Mouse (Mus musculus) spleen, adult 12 weeks (tissue): Measurements from ENCODE around the gene Pola1.

Experiments used
- DNase-seq: peaks from one replicate; pipeline ENCODE4 v3.0.0; 2022; ENCODE audit warnings: low spot score

Pola1 gene

GRCm38 (mm10) chrX:93631657-93632449 is at the start of gene Pola1:
TSS of gene Pola1 (minus strand) at chrX:93632155.
- peak; percentile 65 for DNase-seq

- no peak for DNase-seq
Observed at GRCm38 (mm10) chrX:93676228-93676627, 44.3 kb upstream of the Pola1 start.

GRCm38 (mm10) chrX:93674836-93675795 is 43.2 kb upstream of the Pola1 start:
- DNase-seq: peak; percentile 62

- DNase-seq: no peak
Observed at GRCm38 (mm10) chrX:93674432-93674831, 42.5 kb upstream of the Pola1 start.

- no peak for DNase-seq
Observed at GRCm38 (mm10) chrX:93664787-93665186, 32.8 kb upstream of the Pola1 start.

GRCm38 (mm10) chrX:93663919-93664586 is 32.1 kb upstream of the Pola1 start:
- DNase-seq: no peak

- no peak for DNase-seq
Observed at GRCm38 (mm10) chrX:93655153-93655552, 23.2 kb upstream of the Pola1 start.

GRCm38 (mm10) chrX:93654218-93655002 is 22.5 kb upstream of the Pola1 start, which contains the start of gene Pcyt1b:
TSS of gene Pcyt1b (plus strand) at chrX:93654863.
- no peak for DNase-seq

GRCm38 (mm10) chrX:93650738-93651137 is 18.8 kb upstream of the Pola1 start:
- DNase-seq: no peak

- no peak for DNase-seq
Observed at GRCm38 (mm10) chrX:93644022-93644421, 12.1 kb upstream of the Pola1 start.

GRCm38 (mm10) chrX:93643600-93643999 is 11.6 kb upstream of the Pola1 start:
- no peak for DNase-seq

GRCm38 (mm10) chrX:93634861-93635375 is 3.0 kb upstream of the Pola1 start:
- no peak for DNase-seq

GRCm38 (mm10) chrX:93630256-93630655 is 1.7 kb downstream of the Pola1 start:
- DNase-seq: no peak

GRCm38 (mm10) chrX:93602214-93602613 is 29.7 kb downstream of the Pola1 start:
- no peak for DNase-seq

GRCm38 (mm10) chrX:93594283-93594682 is 37.7 kb downstream of the Pola1 start:
- DNase-seq: no peak

GRCm38 (mm10) chrX:93580931-93581330 is 51.0 kb downstream of the Pola1 start:
- no peak for DNase-seq

- DNase-seq: no peak
Observed at GRCm38 (mm10) chrX:93557171-93557570, 74.8 kb downstream of the Pola1 start.

GRCm38 (mm10) chrX:93539779-93540178 is 92.2 kb downstream of the Pola1 start:
- DNase-seq: no peak

GRCm38 (mm10) chrX:93502865-93503353 is 129.0 kb downstream of the Pola1 start:
- no peak for DNase-seq

- no peak for DNase-seq
Observed at GRCm38 (mm10) chrX:93497597-93497996, 134.4 kb downstream of the Pola1 start.

GRCm38 (mm10) chrX:93465711-93466110 is 166.2 kb downstream of the Pola1 start:
- DNase-seq: no peak
